Mouse (Mus musculus) activated CD4-positive, CD25-positive, alpha-beta regulatory T cell, adult 4 months (primary cell): ENCODE data around the gene Usp22. TPM values are rescaled to one million over a fixed set of nuclear protein-coding genes. Genes with fewer than 3 reads are reported as not detected.
"Not testable (repeated sequence)": the region's sequence is repeated elsewhere in the genome, so short reads cannot be mapped to it uniquely, and the experiment has no call there.

Source experiments
- ATAC-seq: one replicate; pipeline ENCODE4 v1.8.0; 2017
- polyA plus RNA-seq, 2 experiments: library from polyadenylated mRNA; unstranded; fragments of 100-300 nt; shearing (Covaris generic); gene quantifications; one replicate each; pipeline ENCODE4 v1.2.1; 2017

Gene Usp22
- 10 to 100 TPM; 11.4 to 12.5 TPM for polyA plus RNA-seq

- peak; percentile 93 for ATAC-seq
These were observed at the start of gene Usp22 for GRCm38 (mm10) chr11:61174821-61175658. Gene Usp22, minus strand, starts transcription at chr11:61175055.

- no peak for ATAC-seq
These were observed 49.4 kb upstream of the Usp22 start for GRCm38 (mm10) chr11:61224234-61224744.

- no peak for ATAC-seq
These were observed 48.3 kb upstream of the Usp22 start for GRCm38 (mm10) chr11:61222971-61223745.

GRCm38 (mm10) chr11:61222007-61222406, 47.2 kb upstream of the Usp22 start:
- ATAC-seq = no peak

GRCm38 (mm10) chr11:61220156-61220881, 45.5 kb upstream of the Usp22 start:
- no peak for ATAC-seq

- ATAC-seq = no peak
These were observed 41.1 kb upstream of the Usp22 start for GRCm38 (mm10) chr11:61215936-61216335.

- no peak for ATAC-seq
These were observed 37.2 kb upstream of the Usp22 start for GRCm38 (mm10) chr11:61212102-61212501.

- no peak for ATAC-seq
These were observed 33.5 kb upstream of the Usp22 start for GRCm38 (mm10) chr11:61208316-61208715.

GRCm38 (mm10) chr11:61207487-61208246, 32.8 kb upstream of the Usp22 start, which contains the start of gene Aldh3a1:
Gene Aldh3a1, plus strand, starts transcription at chr11:61207537.
- ATAC-seq = no peak

- no peak for ATAC-seq
These were observed 31.3 kb upstream of the Usp22 start for GRCm38 (mm10) chr11:61206136-61206535.

GRCm38 (mm10) chr11:61205167-61205950, 30.5 kb upstream of the Usp22 start:
- ATAC-seq = no peak

- no peak for ATAC-seq
These were observed 28.0 kb upstream of the Usp22 start for GRCm38 (mm10) chr11:61202810-61203209.

- ATAC-seq = no peak
These were observed 27.3 kb upstream of the Usp22 start for GRCm38 (mm10) chr11:61202186-61202585.

GRCm38 (mm10) chr11:61199620-61200362, 24.9 kb upstream of the Usp22 start:
- no peak for ATAC-seq

GRCm38 (mm10) chr11:61197935-61198334, 23.1 kb upstream of the Usp22 start:
- no peak for ATAC-seq

- ATAC-seq = no peak
These were observed 21.9 kb upstream of the Usp22 start for GRCm38 (mm10) chr11:61196616-61197353.

GRCm38 (mm10) chr11:61193392-61193791, 18.5 kb upstream of the Usp22 start:
- peak; percentile 68 for ATAC-seq

GRCm38 (mm10) chr11:61192779-61193178, 17.9 kb upstream of the Usp22 start:
- no peak for ATAC-seq

- not testable (repeated sequence) for ATAC-seq
These were observed 17.3 kb upstream of the Usp22 start for GRCm38 (mm10) chr11:61192123-61192522.

- no peak for ATAC-seq
These were observed 15.9 kb upstream of the Usp22 start for GRCm38 (mm10) chr11:61190776-61191175.
